Mouse (Mus musculus) embryo, embryonic 11.5 days (tissue): ENCODE data around the gene Tmc3.

Experiments
- DNase-seq: peaks from one replicate; pipeline ENCODE4 v3.0.0-alpha.2; 2012; ENCODE audit warnings: low read depth, low spot score

Tmc3 gene

GRCm38 (mm10) chr7:83637781-83638583 is 53.3 kb downstream of the Tmc3 start:
- DNase-seq = no peak

GRCm38 (mm10) chr7:83639084-83639483 is 54.4 kb downstream of the Tmc3 start:
- no peak for DNase-seq

- DNase-seq = no peak
Measured at GRCm38 (mm10) chr7:83640581-83640980, 55.9 kb downstream of the Tmc3 start.

- DNase-seq = no peak
Measured at GRCm38 (mm10) chr7:83641163-83641562, 56.4 kb downstream of the Tmc3 start.

- DNase-seq = no peak
Measured at GRCm38 (mm10) chr7:83643581-83643980, 58.9 kb downstream of the Tmc3 start.

- no peak for DNase-seq
Measured at GRCm38 (mm10) chr7:83644761-83645160, 60.0 kb downstream of the Tmc3 start.

- DNase-seq = no peak
Measured at GRCm38 (mm10) chr7:83645476-83645875, 60.7 kb downstream of the Tmc3 start.

- DNase-seq = no peak
Measured at GRCm38 (mm10) chr7:83648807-83649206, 64.1 kb downstream of the Tmc3 start.

GRCm38 (mm10) chr7:83650638-83651037 is 65.9 kb downstream of the Tmc3 start:
- no peak for DNase-seq

GRCm38 (mm10) chr7:83652498-83652897 is 67.8 kb downstream of the Tmc3 start:
- no peak for DNase-seq

- DNase-seq = no peak
Measured at GRCm38 (mm10) chr7:83653605-83654051, 68.9 kb downstream of the Tmc3 start.

GRCm38 (mm10) chr7:83654196-83654595 is 69.5 kb downstream of the Tmc3 start:
- DNase-seq = no peak

- DNase-seq = no peak
Measured at GRCm38 (mm10) chr7:83654938-83655630, 70.4 kb downstream of the Tmc3 start.

GRCm38 (mm10) chr7:83658716-83659115 is 74.0 kb downstream of the Tmc3 start:
- DNase-seq = no peak

- no peak for DNase-seq
Measured at GRCm38 (mm10) chr7:83659159-83660065, 74.7 kb downstream of the Tmc3 start.

- no peak for DNase-seq
Measured at GRCm38 (mm10) chr7:83660273-83660691, 75.6 kb downstream of the Tmc3 start.

- DNase-seq = no peak
Measured at GRCm38 (mm10) chr7:83661031-83661430, 76.3 kb downstream of the Tmc3 start.

- no peak for DNase-seq
Measured at GRCm38 (mm10) chr7:83661763-83662162, 77.0 kb downstream of the Tmc3 start.

- DNase-seq = no peak
Measured at GRCm38 (mm10) chr7:83662711-83663375, 78.1 kb downstream of the Tmc3 start.

- no peak for DNase-seq
Measured at GRCm38 (mm10) chr7:83666087-83666595, 81.4 kb downstream of the Tmc3 start.
